Mouse (Mus musculus): Measurements from ENCODE around the gene Srbd1.
A peak's percentile ranks its signal among the peaks of the same experiment; 100 is the strongest.

Srbd1 gene

GRCm38 (mm10) chr17:86135835-86136234 is 9.1 kb downstream of the Srbd1 start:
- no peak for DNase-seq

- DNase-seq: no peak
These were observed 10.5 kb downstream of the Srbd1 start for GRCm38 (mm10) chr17:86134461-86134860.

GRCm38 (mm10) chr17:86132534-86132933 is 12.4 kb downstream of the Srbd1 start:
- DNase-seq: no peak

DNA sequence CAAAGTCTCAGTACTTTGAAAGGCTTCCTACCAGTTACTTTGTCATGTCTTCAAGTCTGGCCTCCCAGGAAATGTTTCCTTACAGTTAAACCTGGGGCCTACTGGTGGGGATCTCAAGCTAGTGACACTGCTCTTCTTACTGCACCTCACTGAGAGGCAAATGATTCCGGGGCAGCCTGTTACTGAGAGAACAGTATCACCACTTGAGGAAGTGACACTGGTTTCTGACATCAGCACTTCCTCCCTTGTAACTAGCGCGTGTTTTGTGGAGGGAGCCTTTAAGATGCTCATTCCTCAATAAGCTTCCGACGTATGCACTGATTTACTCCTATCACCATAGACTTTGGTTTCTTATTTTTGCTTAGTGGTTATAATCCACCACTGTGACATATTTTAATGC is 16.8 kb downstream of the Srbd1 start:
- DNase-seq: no peak

DNA sequence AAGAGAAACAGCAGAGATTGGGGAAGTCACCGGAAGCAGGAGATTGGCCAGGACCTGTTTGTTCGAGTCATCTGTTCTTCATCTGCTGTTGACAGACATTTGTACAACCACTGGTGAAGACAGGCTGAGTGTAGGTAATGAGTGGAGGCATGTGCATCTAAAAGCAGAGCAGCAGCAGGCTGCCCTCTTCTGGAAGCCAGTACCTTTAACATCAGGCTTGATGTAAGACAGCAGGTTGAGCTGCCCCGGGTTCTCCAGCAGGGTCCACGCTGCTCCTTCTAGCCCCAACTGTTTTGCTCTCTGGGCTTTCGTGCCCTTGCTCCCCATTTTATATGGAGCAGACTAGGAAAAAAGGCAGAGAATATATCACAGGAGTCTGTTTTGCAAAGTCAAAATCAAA is 19.1 kb downstream of the Srbd1 start:
- DNase-seq: no peak

DNA sequence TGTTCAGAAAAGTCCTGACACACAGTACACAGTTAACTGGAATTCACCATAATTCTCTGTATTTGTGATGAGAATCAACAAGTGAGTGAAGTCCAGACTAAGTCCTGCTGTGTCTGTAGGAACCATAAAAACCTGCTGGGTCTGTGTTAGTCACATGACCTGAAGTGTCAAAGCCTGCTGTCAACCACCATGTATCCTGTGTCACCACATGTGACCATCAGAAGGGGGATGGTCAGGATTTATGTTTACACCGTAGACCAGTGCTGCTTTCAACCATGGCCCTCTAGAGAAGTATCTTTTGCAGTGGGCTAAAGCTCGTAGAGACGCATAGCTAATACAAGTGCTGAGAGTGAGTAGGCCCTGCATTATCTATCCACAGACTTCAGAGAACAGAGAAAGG is 21.8 kb downstream of the Srbd1 start:
- no peak for DNase-seq

DNA sequence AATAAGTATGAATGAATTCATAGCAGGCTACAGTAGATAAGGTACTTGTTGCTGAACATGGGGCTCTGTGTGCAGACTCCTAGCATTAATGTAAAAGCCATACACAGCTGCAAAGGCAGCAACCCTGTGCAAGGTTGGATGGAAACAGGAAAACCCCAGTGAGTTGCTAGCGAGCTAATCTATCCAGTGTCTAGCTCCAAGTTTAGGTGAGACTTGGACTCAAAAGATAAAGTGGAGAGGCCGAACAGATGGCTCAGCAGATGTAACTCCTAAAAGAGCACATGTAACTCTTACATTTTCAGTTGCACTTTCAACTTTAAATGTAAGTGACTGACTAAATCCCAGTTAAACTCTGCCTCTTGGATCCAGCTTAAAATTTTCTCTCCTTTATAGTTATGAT is 48.1 kb downstream of the Srbd1 start:
- no peak for DNase-seq

GRCm38 (mm10) chr17:86093124-86093523 is 51.9 kb downstream of the Srbd1 start:
- DNase-seq: no peak

DNA sequence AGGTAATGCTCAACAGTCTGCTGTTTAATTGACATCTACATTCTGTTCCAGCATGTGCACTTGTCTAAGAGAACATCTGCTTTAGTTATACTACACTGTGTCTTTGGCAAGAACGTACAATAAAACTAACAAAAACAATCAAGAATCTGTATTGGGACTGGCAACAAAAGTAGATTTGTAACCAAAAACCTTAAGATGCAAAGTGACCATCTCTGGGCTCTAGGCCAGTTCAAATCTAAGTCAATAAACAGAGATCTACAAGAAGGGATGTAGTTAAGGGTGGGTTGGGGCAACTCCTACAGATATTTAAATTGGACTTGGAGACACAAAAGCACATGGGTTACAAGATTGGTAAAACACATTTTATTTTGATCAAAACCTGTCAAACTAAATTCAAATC is 53.3 kb downstream of the Srbd1 start:
- no peak for DNase-seq

DNA sequence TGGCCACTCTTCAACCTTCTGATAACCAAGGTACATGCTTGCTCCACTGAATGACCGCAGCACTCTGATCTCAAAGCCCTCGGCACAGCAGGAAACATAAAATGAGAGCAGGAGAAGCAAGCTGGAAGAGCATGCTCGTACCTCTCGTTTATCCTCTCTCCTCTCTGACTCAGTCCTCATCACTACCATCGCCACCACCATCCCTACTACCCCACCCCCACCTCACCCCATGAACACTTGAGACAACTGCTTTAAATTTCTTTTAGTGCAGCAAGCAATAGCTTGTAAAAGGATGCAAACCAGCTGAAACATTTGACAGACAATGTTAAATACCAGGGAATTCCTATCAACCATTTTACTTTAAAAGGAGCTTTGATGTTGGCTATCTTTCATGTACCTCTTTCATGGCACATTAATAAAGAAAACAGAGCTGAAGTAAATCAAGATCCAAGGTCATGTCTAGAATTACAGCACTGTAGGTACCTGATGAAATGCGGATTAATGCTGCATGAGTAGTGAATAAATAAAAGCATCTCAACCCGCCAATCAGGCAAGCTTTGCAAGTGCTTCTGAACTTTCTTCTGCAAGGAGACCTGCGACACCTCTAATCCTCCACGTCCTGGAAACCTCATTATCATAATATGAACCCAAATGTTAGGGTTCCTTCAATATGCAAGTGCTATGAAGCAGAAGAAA is 54.9 kb downstream of the Srbd1 start:
- no peak for DNase-seq

DNA sequence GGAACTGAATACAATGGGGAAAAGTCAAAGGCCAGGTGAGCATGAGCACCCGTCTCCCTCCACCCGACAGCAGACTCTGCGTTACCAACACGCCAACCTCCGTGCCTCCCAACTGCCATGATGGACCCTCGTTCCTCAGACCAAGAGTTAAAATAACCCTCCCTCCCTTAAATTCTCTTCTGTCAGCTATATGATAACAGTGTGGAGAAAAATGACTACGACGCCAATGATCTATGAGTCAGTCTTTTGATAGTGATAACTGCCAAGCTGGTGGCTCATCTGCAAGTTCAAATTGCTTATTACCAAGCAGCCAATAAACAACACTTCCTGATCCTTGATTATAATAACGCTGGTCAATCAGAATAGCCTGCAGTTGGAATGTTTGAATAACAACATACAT is 57.1 kb downstream of the Srbd1 start:
- DNase-seq: no peak

- DNase-seq: no peak
These were observed 58.8 kb downstream of the Srbd1 start for GRCm38 (mm10) chr17:86086191-86086590.

DNA sequence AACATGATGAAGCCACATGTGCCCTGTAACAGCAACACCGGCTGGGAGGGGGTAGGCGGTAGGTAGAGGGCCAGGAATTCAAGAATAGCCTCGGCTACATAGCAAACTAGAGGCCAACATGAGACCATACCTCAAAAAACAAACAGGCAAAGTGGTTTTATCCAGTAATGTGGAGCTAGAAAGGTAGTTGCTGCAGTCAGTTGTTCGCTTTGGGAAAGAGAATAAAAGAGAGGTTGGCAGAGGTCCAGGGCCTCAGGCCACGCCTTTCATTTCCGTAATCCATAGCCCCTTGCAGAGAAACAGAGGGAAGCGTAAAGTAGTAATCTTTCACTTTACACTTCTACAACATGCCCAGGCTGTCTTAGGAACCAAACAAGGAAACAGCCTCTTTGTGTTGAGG is 61.8 kb downstream of the Srbd1 start:
- no peak for DNase-seq

GRCm38 (mm10) chr17:86078060-86078459 is 66.9 kb downstream of the Srbd1 start:
- no peak for DNase-seq

DNA sequence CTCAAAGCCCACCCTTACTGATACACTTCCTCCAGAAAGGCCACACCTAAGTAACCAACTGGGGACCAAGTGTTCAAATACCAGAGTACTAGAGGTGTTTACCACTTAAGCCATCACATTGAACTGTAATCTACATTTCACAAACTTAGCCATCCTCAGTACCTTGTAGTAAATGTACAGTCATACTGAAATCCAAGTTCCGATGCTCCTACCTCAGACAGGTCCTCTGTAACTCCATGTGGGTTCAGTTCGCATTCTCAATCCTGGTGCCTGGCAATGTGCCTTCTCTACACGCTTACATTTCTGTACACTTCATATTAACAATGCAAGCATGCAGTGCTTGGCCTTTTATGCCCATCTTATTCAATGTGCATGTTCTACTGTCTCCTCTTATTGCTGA is 77.5 kb downstream of the Srbd1 start:
- no peak for DNase-seq

DNA sequence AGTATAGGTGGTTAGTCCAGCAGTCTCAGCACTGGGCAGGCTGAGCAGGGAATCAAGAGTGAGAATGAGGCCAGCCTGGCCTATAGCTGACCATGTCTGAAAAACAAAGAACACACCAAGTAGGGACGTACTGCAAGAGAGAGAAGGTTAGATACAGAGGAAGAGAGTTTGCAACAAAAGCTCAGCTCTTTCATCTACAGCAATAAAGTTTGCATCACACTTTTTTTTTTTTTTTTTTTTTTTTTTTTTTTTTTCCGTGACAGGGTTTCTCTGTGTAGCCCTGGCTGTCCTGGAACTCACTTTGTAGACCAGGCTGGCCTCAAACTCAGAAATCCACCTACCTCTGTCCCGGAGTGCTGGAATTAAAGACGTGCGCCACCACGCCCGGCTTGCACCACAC is 79.1 kb downstream of the Srbd1 start:
- no peak for DNase-seq

DNA sequence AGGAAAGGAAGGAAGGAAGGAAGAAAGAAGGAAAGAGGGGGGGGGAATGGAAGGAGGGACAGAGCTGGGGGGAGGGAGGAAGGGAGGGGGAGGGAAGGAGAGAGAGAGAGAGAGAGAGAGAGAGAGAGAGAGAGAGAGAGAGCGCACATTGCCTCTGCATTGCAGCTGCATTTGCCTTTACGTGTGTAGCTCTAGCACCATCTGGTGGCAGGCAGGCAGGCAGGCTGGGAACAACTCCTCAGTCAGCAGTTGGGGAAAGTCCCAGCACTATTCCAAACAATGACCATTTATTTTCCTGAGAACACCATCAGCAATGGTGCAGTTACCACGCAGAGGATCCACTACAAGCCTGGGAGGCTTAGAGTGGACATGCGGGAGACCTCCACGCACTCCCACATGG is 81.5 kb downstream of the Srbd1 start:
- DNase-seq: peak; percentile 19

DNA sequence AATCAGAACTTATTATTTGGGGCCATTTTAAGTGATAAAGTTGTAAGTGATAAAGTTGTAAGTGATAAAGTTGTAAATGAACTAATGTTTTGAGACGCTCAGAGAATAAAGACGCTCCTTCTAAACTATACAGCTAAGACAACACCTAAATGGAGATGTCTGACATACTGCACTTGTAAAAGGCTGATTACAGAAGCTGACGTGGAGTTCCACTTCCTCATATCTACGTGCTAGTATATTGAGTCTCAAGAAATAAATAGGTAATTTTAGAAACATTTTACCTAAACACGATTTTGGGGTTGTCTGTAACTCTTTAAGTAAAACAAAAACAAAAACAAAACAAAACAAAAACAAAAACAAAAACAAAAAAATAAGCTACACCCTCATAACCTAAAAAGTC is 84.1 kb downstream of the Srbd1 start:
- DNase-seq: no peak

- no peak for DNase-seq
These were observed 104.6 kb downstream of the Srbd1 start for GRCm38 (mm10) chr17:86040221-86040984.

DNA sequence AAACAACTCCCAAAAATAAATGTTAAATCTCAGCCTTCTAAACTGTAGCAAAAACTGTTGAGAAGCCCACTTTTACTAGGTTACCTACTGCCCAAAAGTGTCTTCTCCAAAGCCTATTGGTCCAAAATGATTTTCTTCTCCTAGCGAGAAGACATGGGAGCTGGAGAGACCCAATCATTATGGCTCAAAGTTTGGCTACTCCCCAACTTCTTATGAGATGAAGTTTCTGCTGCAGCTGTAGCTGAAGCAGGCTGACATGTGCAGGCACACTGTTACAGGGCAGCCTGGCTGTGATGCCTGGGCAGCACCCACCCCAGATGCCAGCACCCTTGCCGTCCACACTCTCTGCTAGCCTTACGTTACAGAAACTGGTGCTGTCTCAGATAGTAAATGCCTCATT is 105.2 kb downstream of the Srbd1 start:
- DNase-seq: no peak

GRCm38 (mm10) chr17:86038211-86038648 is 106.7 kb downstream of the Srbd1 start:
- peak; percentile 23 for DNase-seq

DNA sequence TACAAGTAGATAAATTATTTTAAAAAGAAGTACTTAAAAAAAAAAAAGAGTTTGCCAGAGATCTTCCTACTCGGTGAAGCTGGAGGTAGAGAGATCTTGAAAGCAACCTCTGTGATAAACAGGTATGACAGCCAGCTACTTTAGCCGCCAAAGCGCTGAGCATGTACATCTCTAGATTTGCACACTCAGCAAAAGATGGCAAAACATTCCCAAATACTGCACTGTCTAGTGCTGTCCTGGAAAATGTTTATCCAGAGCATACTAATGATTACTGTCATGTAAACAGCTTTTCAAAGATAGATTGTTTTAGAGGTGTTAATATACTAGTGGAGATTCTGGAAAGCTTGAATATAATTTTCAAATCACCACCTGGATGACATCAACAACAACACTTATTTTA is 109.4 kb downstream of the Srbd1 start:
- no peak for DNase-seq

DNA sequence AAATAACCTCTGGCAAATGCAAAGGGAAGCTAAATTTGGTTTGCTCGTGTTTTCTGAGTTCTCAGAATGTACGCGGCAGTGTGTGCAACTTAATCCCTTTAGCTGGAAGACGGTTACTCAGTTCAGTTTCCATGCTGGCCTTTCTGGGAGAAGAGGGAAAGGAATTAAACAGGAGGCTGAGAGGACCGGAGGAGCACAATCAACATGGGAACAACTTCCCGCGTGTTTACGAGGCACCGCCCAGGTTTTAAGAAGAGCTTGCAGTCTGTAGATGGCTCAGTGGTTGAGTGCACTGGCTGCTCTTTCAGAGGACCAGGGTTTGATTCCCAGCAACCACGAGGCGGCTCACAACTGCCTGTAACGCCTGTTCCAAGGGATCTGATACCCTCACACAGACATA is 109.8 kb downstream of the Srbd1 start:
- no peak for DNase-seq

DNA sequence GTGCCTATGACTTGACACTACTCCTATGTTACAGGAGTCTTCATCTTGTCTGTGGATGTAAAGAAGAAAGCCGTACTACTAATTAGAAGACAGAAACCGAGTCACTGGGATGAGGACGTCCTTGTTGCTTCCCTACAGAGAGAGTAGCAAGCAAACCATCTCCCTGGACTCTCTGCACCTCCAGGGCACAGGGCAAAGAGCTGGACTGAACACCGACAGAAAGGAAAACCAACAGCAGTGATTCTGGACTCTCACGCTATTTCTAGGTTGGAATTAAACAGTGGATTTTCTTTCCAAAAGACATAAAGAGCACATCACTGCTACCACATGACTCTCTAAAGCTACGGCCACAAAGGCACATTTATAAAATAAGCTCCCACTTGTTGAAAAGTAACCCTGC is 110.3 kb downstream of the Srbd1 start:
- DNase-seq: peak; percentile 27

Measured in kidney, adult 11 months (tissue).